Mouse (Mus musculus) bone marrow macrophage, adult 2 months (primary cell): Measurements from ENCODE around the gene Spdef.

Experiments
- CTCF ChIP-seq: IDR thresholded peaks from 2 replicates; pipeline ENCODE4 v1.5.1; 2012; ENCODE audit warnings: low read depth, mild to moderate bottlenecking, low read length, moderate library complexity
- POLR2A ChIP-seq: IDR thresholded peaks from 2 replicates; pipeline ENCODE4 v1.6.1; 2012; ENCODE audit warnings: mild to moderate bottlenecking, low read depth, low read length, borderline replicate concordance

- TF ChIP-seq CTCF (no peak), POLR2A (no peak)
These were observed at the start of gene Spdef for GRCm38 (mm10) chr17:27728770-27729169.
